Mouse (Mus musculus) megakaryocyte, embryonic 14.5 days (primary cell): ENCODE data around the gene Plxna1. TPM values are rescaled to one million over a fixed set of nuclear protein-coding genes. Genes with fewer than 3 reads are reported as not detected.

Source experiments
- H3K27me3 ChIP-seq: replicated peaks from 2 replicates; pipeline ENCODE3; 2012; ENCODE audit warnings: inconsistent platforms
- H3K36me3 ChIP-seq: replicated peaks from 2 replicates; pipeline ENCODE3; 2012; ENCODE audit warnings: low read length, inconsistent platforms, mixed read lengths
- H3K4me1 ChIP-seq: 2 replicates; pipeline ENCODE4 v1.6.1; 2012; ENCODE audit warnings: inconsistent platforms
- H3K4me3 ChIP-seq: replicated peaks from 2 replicates; pipeline ENCODE3; 2012; ENCODE audit warnings: moderate library complexity, mild to moderate bottlenecking, inconsistent platforms
- H3K9me3 ChIP-seq: 2 replicates; pipeline ENCODE4 v1.6.1; 2012; ENCODE audit warnings: inconsistent platforms
- FLI1 ChIP-seq: IDR thresholded peaks from 2 replicates; pipeline ENCODE4 v1.6.1; 2012; ENCODE audit warnings: low read length, inconsistent platforms, mixed read lengths
- GATA1 ChIP-seq: IDR thresholded peaks from 3 replicates; pipeline ENCODE4 v1.6.1; 2012; ENCODE audit warnings: mixed read lengths, low read length, inconsistent platforms, borderline replicate concordance
- polyA plus RNA-seq: library from polyadenylated mRNA; stranded (reverse); fragments of >175 nt; gene quantifications from 2 replicates; pipeline ENCODE4 v1.2.3, GENCODE M21; 2012; ENCODE audit warnings: low replicate concordance; ENCODE audit not compliant: insufficient read depth

The Plxna1 gene
- polyA plus RNA-seq, 1 experiment, result 2.9 TPM

GRCm38 (mm10) chr6:89351441-89352137 lies 10.8 kb downstream of the Plxna1 start:
- peaks cover 35% of the 10 kb centered on the region for H3K4me1 ChIP-seq
- no peak overlapping the region for H3K4me3 ChIP-seq
- TF ChIP-seq FLI1 (no peak), GATA1 (no peak)
- no peaks in the 10 kb centered on the region for H3K9me3 ChIP-seq
- peaks cover 87% of the 10 kb centered on the region for H3K27me3 ChIP-seq
- H3K36me3 ChIP-seq, result peaks cover 13% of the 10 kb centered on the region

GRCm38 (mm10) chr6:89350520-89350919 lies 11.9 kb downstream of the Plxna1 start:
- H3K27me3 ChIP-seq, result peaks cover 85% of the 10 kb centered on the region
- no peaks in the 10 kb centered on the region for H3K9me3 ChIP-seq
- no peak for TF ChIP-seq FLI1
- no peak for TF ChIP-seq GATA1
- H3K4me1 ChIP-seq, result peaks cover 37% of the 10 kb centered on the region
- peak overlapping the region; percentile 19 for H3K4me3 ChIP-seq
- H3K36me3 ChIP-seq, result peaks cover 13% of the 10 kb centered on the region

DNA sequence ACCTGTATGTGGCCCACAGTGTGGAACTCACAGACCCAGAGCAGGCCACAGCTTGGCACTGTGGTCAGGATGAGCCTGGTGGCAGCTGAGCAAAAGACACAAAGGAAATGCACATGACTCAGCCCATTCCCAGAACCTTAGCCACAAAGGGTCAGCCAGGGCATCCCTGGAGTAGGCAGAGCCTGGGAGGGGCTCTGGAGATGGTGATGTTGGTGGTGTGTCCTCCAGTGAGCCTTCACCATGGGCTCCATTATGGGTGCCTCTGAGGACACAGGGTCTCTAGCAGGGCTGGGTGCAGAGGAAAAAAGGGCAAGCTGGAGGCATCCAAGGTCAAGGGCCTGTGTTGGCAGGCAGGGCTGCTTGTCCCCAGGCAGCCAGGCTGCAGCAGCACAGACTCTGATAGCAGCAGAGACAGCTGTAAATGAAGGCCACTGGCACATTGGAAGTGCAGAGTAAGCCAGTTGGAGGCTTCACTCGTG lies 12.3 kb downstream of the Plxna1 start:
- H3K36me3 ChIP-seq, result peaks cover 13% of the 10 kb centered on the region
- TF ChIP-seq GATA1, result no peak
- TF ChIP-seq FLI1, result no peak
- no peaks in the 10 kb centered on the region for H3K9me3 ChIP-seq
- peak overlapping the region; percentile 64 for H3K4me3 ChIP-seq
- peaks cover 85% of the 10 kb centered on the region for H3K27me3 ChIP-seq
- peaks cover 41% of the 10 kb centered on the region for H3K4me1 ChIP-seq

DNA sequence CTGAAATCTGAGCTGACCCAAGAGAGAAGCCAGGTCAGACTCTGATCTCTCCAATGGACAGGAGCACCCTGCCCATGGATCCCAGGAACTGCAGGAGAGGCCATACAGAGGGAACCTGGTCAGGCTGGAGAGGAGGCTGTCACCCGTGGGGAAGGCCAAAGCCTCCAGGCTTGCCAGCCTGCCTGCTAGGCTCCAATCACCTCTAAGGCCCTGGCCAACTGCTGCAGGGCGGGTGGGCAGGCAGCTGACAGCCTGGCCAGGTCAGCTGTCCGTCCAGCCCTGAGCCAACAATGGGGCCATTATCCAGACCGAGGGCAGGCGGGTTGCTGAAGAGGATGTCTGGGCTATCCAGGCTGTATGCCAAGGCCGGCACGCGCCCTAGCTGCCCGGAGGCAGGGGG lies 14.1 kb downstream of the Plxna1 start:
- H3K4me3 ChIP-seq, result no peak overlapping the region
- no peaks in the 10 kb centered on the region for H3K9me3 ChIP-seq
- H3K4me1 ChIP-seq, result peaks cover 38% of the 10 kb centered on the region
- H3K27me3 ChIP-seq, result peaks cover 86% of the 10 kb centered on the region
- TF ChIP-seq GATA1 (no peak), FLI1 (no peak)
- H3K36me3 ChIP-seq, result peaks cover 2% of the 10 kb centered on the region

- Histone ChIP-seq H3K36me3 (peaks cover 6% of the 10 kb centered on the region), H3K9me3 (no peaks in the 10 kb centered on the region), H3K4me1 (peaks cover 35% of the 10 kb centered on the region), H3K4me3 (no peak overlapping the region), H3K27me3 (peaks cover 86% of the 10 kb centered on the region)
- no peak for TF ChIP-seq GATA1
- no peak for TF ChIP-seq FLI1
Observed at GRCm38 (mm10) chr6:89347792-89348191, 14.6 kb downstream of the Plxna1 start.

DNA sequence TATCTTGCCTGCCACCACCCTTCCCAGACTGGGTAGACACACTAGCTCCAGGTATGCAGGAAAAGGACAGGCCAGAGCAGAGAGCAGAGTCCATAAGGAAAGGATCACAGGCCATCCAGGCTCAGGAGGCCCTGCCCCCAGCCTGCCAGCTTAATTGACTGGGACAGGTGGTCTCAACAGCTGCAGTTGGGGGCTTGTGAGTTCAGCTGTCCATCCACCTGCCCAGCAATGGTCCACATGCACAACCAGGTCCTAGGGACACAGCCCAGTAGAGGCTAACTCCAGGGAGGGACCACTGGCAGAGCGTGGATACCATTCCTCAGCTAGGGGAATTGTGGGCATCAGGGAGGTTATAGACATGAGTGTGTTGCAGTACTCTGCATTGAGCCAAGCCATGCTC lies 16.6 kb downstream of the Plxna1 start:
- peaks cover 16% of the 10 kb centered on the region for H3K36me3 ChIP-seq
- peaks cover 91% of the 10 kb centered on the region for H3K27me3 ChIP-seq
- H3K4me3 ChIP-seq, result no peak overlapping the region
- TF ChIP-seq FLI1 (no peak), GATA1 (no peak)
- H3K4me1 ChIP-seq, result peaks cover 30% of the 10 kb centered on the region
- H3K9me3 ChIP-seq, result no peaks in the 10 kb centered on the region

- H3K36me3 ChIP-seq, result peaks cover 20% of the 10 kb centered on the region
- H3K4me3 ChIP-seq, result no peak overlapping the region
- peaks cover 26% of the 10 kb centered on the region for H3K4me1 ChIP-seq
- peaks cover 91% of the 10 kb centered on the region for H3K27me3 ChIP-seq
- TF ChIP-seq FLI1, result no peak
- no peak for TF ChIP-seq GATA1
- no peaks in the 10 kb centered on the region for H3K9me3 ChIP-seq
Observed at GRCm38 (mm10) chr6:89345486-89345785, 17.0 kb downstream of the Plxna1 start.

- Histone ChIP-seq H3K36me3 (peaks cover 26% of the 10 kb centered on the region), H3K4me3 (no peak overlapping the region), H3K27me3 (peaks cover 93% of the 10 kb centered on the region), H3K4me1 (peaks cover 20% of the 10 kb centered on the region), H3K9me3 (no peaks in the 10 kb centered on the region)
- TF ChIP-seq GATA1 (no peak), FLI1 (no peak)
Observed at GRCm38 (mm10) chr6:89344613-89345485, 17.6 kb downstream of the Plxna1 start.

- H3K36me3 ChIP-seq, result peaks cover 55% of the 10 kb centered on the region
Observed at GRCm38 (mm10) chr6:89341981-89342380, 20.4 kb downstream of the Plxna1 start.

GRCm38 (mm10) chr6:89339447-89339846 lies 23.0 kb downstream of the Plxna1 start:
- peaks cover 82% of the 10 kb centered on the region for H3K27me3 ChIP-seq
- peaks cover 6% of the 10 kb centered on the region for H3K4me1 ChIP-seq
- H3K9me3 ChIP-seq, result no peaks in the 10 kb centered on the region
- H3K36me3 ChIP-seq, result peaks cover 69% of the 10 kb centered on the region
- TF ChIP-seq GATA1 (no peak), FLI1 (no peak)
- H3K4me3 ChIP-seq, result no peak overlapping the region

More at GRCm38 (mm10) chr6:89341981-89342380, 20.4 kb downstream of the Plxna1 start:
- peaks cover 91% of the 10 kb centered on the region for H3K27me3 ChIP-seq
- TF ChIP-seq GATA1 (no peak), FLI1 (no peak)
- H3K4me1 ChIP-seq, result peaks cover 6% of the 10 kb centered on the region; the same call in 1 of the 2 replicates
- H3K9me3 ChIP-seq, result no peaks in the 10 kb centered on the region
- no peak overlapping the region for H3K4me3 ChIP-seq
